Mouse (Mus musculus) cerebellum, adult 2 months (tissue): ENCODE data around the gene Ccl20.

Experiments used
- CTCF ChIP-seq: fragments of 200-500 bp; IDR thresholded peaks from 2 replicates; pipeline ENCODE4 v1.5.1; 2011; ENCODE audit warnings: low read depth, mild to moderate bottlenecking, control low read depth, low read length, moderate library complexity, borderline replicate concordance; ENCODE audit not compliant: insufficient read depth
- POLR2A ChIP-seq: fragments of 200-500 bp; IDR thresholded peaks from 2 replicates; pipeline ENCODE4 v1.6.1; 2011; ENCODE audit warnings: low read length, control low read depth, borderline replicate concordance; ENCODE audit not compliant: insufficient read depth

- no peak for TF ChIP-seq POLR2A
- no peak for TF ChIP-seq CTCF
Observed at GRCm38 (mm10) chr1:83107410-83107978, 9.1 kb upstream of the Ccl20 start.
